Mouse (Mus musculus) left cerebral cortex, postnatal 14 days (tissue): ENCODE data around the gene Rusc2. TPM values are rescaled to one million over a fixed set of nuclear protein-coding genes. Genes with fewer than 3 reads are reported as not detected.

ENCODE experiments used
- DNase-seq, 2 experiments: peaks; one replicate each; pipeline ENCODE4 v3.0.0; 2021 to 2022; ENCODE audit warnings: low spot score in 2 of 2, mixed read lengths in 1 of 2
- intact Hi-C: fragments of 180-260 bp; cut with DNase I; formaldehyde crosslinking; loops from one replicate; pipeline ENCODE4 v1.15.1; 2025
- total RNA-seq, 2 experiments: library from RNA; stranded (reverse); gene quantifications; 2 replicates each; pipeline ENCODE4 v1.2.3; 2021

Gene Rusc2
- total RNA-seq, 2 experiments from 2014 or later, result 128 to 142 TPM

DNA sequence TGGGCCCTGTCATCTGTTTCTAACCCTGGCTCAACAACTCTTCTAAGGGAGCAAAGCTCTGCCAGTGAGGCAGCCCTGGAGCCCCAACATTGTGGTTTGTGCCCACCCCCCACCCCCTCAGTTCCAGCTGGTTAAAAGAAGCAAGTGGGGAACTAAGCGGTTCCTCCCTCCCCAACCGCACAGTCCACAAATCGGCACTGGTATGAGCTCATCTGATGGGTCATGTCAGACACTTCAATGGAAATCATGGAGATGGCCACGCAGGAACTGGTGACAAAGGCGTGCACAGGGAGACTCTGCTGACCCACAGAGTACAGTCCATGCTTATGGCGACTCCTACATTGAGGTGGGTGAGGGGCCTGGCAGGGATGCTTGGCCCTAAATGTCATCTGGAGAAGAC, 84.2 kb downstream of the Rusc2 start:
- no peak for DNase-seq
- intact Hi-C loops, result no loop called here

- DNase-seq, result no peak
- intact Hi-C loops, result no loop called here
Observed at GRCm38 (mm10) chr4:43466872-43467271, 85.1 kb downstream of the Rusc2 start.

DNA sequence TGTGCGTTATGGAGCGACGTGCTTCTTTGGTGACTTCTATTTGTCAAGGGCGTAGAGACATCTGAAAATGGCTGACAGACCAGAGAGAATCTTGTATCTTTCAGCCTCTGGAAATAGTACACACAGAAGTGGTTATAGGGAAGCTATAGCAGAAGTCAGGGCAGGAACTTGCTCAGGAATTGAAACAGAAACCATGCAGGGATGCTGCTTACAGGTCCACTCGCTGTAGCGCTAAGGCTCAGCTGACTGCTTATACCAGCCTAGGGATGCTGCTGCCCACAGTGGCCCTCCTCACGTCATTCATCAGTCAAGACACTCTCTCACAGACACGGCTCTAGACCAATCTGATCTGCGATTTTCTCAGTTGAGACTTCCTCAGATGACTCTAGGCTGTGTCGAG, 88.5 kb downstream of the Rusc2 start:
- DNase-seq, result no peak
- intact Hi-C loops, result no loop called here

DNA sequence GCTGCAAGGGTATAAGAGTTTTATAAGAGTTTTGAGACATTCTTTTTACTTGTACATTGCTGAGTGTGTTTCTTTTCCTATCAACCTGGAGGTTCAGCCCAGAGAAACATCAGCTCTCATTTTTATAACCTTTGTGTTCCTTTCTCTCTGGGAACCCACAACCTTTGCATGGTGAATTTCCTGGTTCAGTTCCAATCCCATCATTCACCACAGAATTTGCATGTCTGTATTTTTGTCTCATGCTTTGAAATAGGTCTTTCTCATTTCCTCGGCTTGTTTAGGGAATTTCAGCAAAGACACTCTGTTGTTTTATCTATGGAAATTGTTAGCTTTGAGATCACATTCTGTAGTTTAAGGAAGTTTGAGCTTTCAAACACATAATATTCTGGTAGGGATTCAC, 91.9 kb downstream of the Rusc2 start:
- intact Hi-C loops, result no loop called here
- no peak for DNase-seq

- intact Hi-C loops, result no loop called here
- no peak for DNase-seq
Observed at GRCm38 (mm10) chr4:43476604-43477003, 94.8 kb downstream of the Rusc2 start.

Other genes with a start within 250 kb of the Rusc2 start
- gene Atp8b5, start 114.8 kb upstream of the Rusc2 start, total RNA-seq, result under 1 TPM; 0.22 to 0.53 TPM
- gene Fam166b, start 47.2 kb downstream of the Rusc2 start, total RNA-seq, result under 1 TPM; 0.33 to 0.74 TPM
- gene Tesk1, start 60.0 kb downstream of the Rusc2 start, total RNA-seq, result 10 to 100 TPM; 63.7 to 69.4 TPM
- under 1 TPM in 1 of 2 experiments, not detected in 1; 0.36 TPM for gene Cd72, start 72.6 kb downstream of the Rusc2 start, total RNA-seq
- not detected for gene Sit1, start 101.8 kb downstream of the Rusc2 start, total RNA-seq
- gene Ccdc107, start 110.9 kb downstream of the Rusc2 start, total RNA-seq, result 10 to 100 TPM; 23.0 to 29.0 TPM
- 1 to 10 TPM; 1.4 to 2.1 TPM for gene Arhgef39, start 117.7 kb downstream of the Rusc2 start, total RNA-seq
- under 1 TPM; 0.27 to 0.44 TPM for gene Car9, start 125.0 kb downstream of the Rusc2 start, total RNA-seq
- 1 to 10 TPM; 6.0 to 7.6 TPM for gene Tpm2, start 141.8 kb downstream of the Rusc2 start, total RNA-seq
- 10 to 100 TPM; 68.9 to 69.2 TPM for gene Creb3, start 180.4 kb downstream of the Rusc2 start, total RNA-seq
- gene Tln1, start 180.7 kb downstream of the Rusc2 start, total RNA-seq, result 10 to 100 TPM; 53.6 to 60.4 TPM
- gene Rgp1, start 196.7 kb downstream of the Rusc2 start, total RNA-seq, result 10 to 100 TPM; 47.7 to 56.3 TPM
- 10 to 100 TPM; 67.8 to 71.5 TPM for gene Gba2, start 196.9 kb downstream of the Rusc2 start, total RNA-seq
- not detected for gene Msmp, start 202.5 kb downstream of the Rusc2 start, total RNA-seq
- 10 to 100 TPM; 38.5 to 43.3 TPM for gene Npr2, start 250.0 kb downstream of the Rusc2 start, total RNA-seq